Mouse (Mus musculus) heart, embryonic 13.5 days (tissue): ENCODE results near the gene Itprid2. TPM values are rescaled to one million over a fixed set of nuclear protein-coding genes. Genes with fewer than 3 reads are reported as not detected.
A peak's percentile ranks its signal among the peaks of the same experiment; 100 is the strongest.

ENCODE experiments used
- ATAC-seq: fragments of 200-750 bp; cut with Nextera tagmentation; 2 replicates; pipeline ENCODE4 v1.8.0; 2017; ENCODE audit warnings: moderate TSS enrichment; ENCODE audit not compliant: insufficient number of reproducible peaks, low FRiP score, low TSS enrichment; ENCODE audit errors: extremely low read depth
- H3K27ac ChIP-seq: fragments of 300-500 bp; sonication (generic); replicated peaks from 2 replicates; pipeline ENCODE4 v1.5.1; 2015; ENCODE audit warnings: moderate library complexity, mild to moderate bottlenecking, inconsistent platforms
- H3K27me3 ChIP-seq: fragments of 300-500 bp; sonication (generic); replicated peaks from 2 replicates; pipeline ENCODE4 v1.6.1; 2015; ENCODE audit warnings: mild to moderate bottlenecking, inconsistent platforms
- H3K36me3 ChIP-seq: fragments of 300-500 bp; sonication (generic); 2 replicates; pipeline ENCODE4 v1.6.1; 2015; ENCODE audit warnings: mild to moderate bottlenecking, inconsistent platforms
- H3K4me1 ChIP-seq: fragments of 300-500 bp; sonication (generic); 2 replicates; pipeline ENCODE4 v1.6.1; 2015; ENCODE audit warnings: inconsistent platforms
- H3K4me2 ChIP-seq: fragments of 300-500 bp; sonication (generic); 2 replicates; pipeline ENCODE4 v1.6.1; 2015; ENCODE audit warnings: inconsistent platforms, mild to moderate bottlenecking, moderate library complexity
- H3K4me3 ChIP-seq: fragments of 300-500 bp; sonication (generic); 2 replicates; pipeline ENCODE4 v1.5.1; 2015; ENCODE audit warnings: moderate library complexity, mild to moderate bottlenecking, inconsistent platforms
- H3K9ac ChIP-seq: fragments of 300-500 bp; sonication (generic); 2 replicates; pipeline ENCODE4 v1.6.1; 2015; ENCODE audit warnings: inconsistent platforms, mild to moderate bottlenecking, moderate library complexity
- H3K9me3 ChIP-seq: fragments of 300-500 bp; sonication (generic); 2 replicates; pipeline ENCODE4 v1.6.1; 2016; ENCODE audit warnings: inconsistent platforms
- WGBS: fragments of 180-500 bp; shearing (Covaris S2); methylation state at CpG from one replicate; pipeline ENCODE4 v1.1.7; 2015; ENCODE audit warnings: mixed read lengths; 5-methylcytosine and 5-hydroxymethylcytosine counted together
- polyA plus RNA-seq: library from polyadenylated mRNA; unstranded; fragments of >200 nt; fragmentation: Nextera tagmentation; extraction: Ambion mirVana; gene quantifications from 2 replicates; pipeline ENCODE4 v1.2.1, GENCODE M21; 2015

The Itprid2 gene
- polyA plus RNA-seq, 1 experiment from 2014 or later: 6.4 TPM

DNA sequence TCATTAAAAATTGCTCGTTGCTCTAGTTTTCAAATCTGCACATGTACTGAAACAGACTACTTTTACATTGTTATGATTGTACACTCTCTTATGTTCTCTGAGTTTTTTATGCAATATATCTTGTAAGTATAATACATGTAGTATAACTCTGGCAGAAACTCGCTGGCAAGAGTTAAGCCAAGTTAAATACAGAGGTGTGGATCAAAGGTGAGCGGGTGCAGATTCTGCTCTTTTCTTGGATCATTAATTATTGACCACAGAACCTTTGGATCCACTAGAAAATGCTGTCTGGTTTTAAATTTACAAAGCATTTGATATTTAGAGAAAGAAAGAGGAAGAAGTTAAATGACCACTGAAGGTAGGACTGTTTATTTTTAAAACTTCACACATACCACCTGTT, 16.5 kb downstream of the Itprid2 start:
- Histone ChIP-seq H3K4me3 (no peak overlapping the region), H3K9me3 (no peaks in the 10 kb centered on the region), H3K4me2 (no peak overlapping the region), H3K27ac (no peak overlapping the region), H3K4me1 (peaks cover 7% of the 10 kb centered on the region), H3K27me3 (no peaks in the 10 kb centered on the region), H3K36me3 (peaks cover 54% of the 10 kb centered on the region), H3K9ac (no peak overlapping the region)
- WGBS: 82% methylated on average over 3 of the region's 3 CpGs
- ATAC-seq: no peak

DNA sequence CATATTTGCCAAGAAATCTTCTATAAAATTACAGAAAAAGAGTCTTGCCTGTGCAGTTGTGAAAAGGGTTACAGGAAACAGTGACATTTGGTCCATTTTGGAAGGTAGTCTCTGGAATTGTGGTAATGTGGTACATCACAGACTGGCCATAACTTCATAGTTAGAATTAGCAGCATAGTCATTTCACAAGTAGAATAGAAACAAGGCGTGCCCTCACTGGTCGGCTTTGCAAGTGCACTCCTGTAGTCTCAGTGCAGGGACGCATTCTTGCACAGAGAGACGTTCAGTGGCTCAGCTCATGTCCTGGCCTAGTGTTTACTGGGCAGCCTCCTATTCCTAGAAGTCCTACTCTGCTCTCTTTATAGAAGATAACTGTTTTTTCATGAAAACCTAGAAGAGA, 17.4 kb downstream of the Itprid2 start:
- no peak overlapping the region for H3K4me3 ChIP-seq
- peaks cover 59% of the 10 kb centered on the region for H3K36me3 ChIP-seq
- H3K9me3 ChIP-seq: no peaks in the 10 kb centered on the region
- WGBS: 87% methylated on average over 4 of the region's 4 CpGs
- H3K27me3 ChIP-seq: no peaks in the 10 kb centered on the region
- no peaks in the 10 kb centered on the region for H3K4me1 ChIP-seq
- H3K9ac ChIP-seq: no peak overlapping the region
- ATAC-seq: no peak
- H3K27ac ChIP-seq: no peak overlapping the region
- no peak overlapping the region for H3K4me2 ChIP-seq

DNA sequence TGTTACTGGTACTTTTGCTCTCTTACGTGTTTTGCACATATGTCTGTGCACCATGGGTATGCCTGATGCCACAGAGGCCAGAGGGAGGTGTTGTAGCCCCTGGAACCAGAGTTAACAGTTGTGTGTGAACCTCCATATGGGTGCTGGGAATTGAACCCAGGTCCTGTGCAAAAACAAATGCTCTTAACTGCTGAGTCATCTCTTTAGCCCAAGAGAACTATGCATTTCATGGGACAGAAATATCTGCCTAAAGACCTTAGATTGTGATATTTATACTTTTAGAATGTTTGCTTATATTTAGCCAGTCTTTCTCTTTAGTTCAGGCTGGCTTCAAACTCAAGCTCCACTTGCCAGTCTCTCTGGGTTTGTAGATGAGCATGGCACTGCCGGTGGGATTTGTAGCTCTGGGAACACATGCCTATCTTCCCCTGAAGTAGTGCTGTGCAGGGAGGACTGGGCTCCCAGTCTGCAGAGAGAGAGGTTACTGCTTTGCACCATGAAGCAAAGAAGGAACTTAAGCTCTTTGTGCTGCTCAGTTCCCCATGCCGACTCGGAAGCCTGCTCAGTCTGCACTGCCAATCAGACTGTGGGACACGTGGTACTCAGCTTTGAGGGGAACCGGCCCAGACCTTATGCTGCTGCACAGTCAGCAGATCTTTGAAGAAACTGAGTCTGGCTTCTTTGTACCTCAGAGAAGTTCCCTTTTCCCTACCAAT, 18.1 kb downstream of the Itprid2 start:
- H3K4me2 ChIP-seq: no peak overlapping the region
- 76% methylated on average over 6 of the region's 6 CpGs for WGBS
- no peaks in the 10 kb centered on the region for H3K27me3 ChIP-seq
- no peak for ATAC-seq
- no peak overlapping the region for H3K27ac ChIP-seq
- H3K9ac ChIP-seq: no peak overlapping the region
- peaks cover 66% of the 10 kb centered on the region for H3K36me3 ChIP-seq
- H3K4me1 ChIP-seq: no peaks in the 10 kb centered on the region
- H3K4me3 ChIP-seq: no peak overlapping the region
- no peaks in the 10 kb centered on the region for H3K9me3 ChIP-seq

DNA sequence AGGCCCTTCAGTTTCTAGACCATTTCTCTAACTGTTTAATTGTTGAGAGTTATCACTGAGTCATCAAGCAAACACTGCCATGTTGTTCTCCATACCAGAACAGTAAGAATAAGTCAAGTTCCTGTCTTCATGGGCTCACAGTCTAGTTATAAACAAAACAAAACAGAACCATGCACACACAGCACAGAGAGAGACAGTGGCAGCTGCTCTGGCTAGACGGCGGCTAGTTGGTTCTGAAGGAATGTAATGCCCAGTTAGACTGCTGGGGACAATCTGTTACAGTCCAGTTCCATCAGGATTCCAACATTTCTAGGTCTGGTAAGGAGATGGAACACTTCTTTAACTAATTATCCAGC, 18.6 kb downstream of the Itprid2 start:
- Histone ChIP-seq H3K9me3 (no peaks in the 10 kb centered on the region), H3K36me3 (peaks cover 67% of the 10 kb centered on the region), H3K4me2 (no peak overlapping the region), H3K4me3 (no peak overlapping the region), H3K4me1 (no peaks in the 10 kb centered on the region), H3K9ac (no peak overlapping the region), H3K27me3 (no peaks in the 10 kb centered on the region), H3K27ac (no peak overlapping the region)
- ATAC-seq: no peak
- WGBS: 68% methylated on average over 2 of the region's 2 CpGs

DNA sequence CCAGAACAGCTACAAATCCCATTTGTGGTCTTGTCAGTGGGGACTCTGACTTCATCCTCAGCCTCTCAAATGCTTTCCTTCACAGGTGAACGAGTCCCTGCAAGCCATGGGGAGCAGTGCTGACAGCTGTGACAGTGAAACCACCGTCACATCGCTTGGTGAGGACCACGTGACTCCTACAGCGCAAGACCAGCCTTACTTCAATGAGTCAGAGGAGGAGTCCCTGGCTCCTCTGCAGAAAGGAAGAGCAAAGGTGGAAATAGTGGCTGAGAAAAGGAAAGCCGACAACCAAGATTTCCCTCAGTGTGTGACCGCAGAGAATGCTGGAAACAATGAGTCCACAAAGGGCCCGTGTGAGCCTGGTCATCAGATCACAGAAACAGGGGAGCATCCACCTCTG, 21.9 kb downstream of the Itprid2 start:
- Histone ChIP-seq H3K9ac (no peak overlapping the region), H3K4me2 (no peak overlapping the region), H3K36me3 (peaks cover 87% of the 10 kb centered on the region), H3K27ac (no peak overlapping the region), H3K4me1 (no peaks in the 10 kb centered on the region), H3K4me3 (no peak overlapping the region), H3K9me3 (no peaks in the 10 kb centered on the region), H3K27me3 (no peaks in the 10 kb centered on the region)
- WGBS: 75% methylated on average over 8 of the region's 8 CpGs
- ATAC-seq: no peak

DNA sequence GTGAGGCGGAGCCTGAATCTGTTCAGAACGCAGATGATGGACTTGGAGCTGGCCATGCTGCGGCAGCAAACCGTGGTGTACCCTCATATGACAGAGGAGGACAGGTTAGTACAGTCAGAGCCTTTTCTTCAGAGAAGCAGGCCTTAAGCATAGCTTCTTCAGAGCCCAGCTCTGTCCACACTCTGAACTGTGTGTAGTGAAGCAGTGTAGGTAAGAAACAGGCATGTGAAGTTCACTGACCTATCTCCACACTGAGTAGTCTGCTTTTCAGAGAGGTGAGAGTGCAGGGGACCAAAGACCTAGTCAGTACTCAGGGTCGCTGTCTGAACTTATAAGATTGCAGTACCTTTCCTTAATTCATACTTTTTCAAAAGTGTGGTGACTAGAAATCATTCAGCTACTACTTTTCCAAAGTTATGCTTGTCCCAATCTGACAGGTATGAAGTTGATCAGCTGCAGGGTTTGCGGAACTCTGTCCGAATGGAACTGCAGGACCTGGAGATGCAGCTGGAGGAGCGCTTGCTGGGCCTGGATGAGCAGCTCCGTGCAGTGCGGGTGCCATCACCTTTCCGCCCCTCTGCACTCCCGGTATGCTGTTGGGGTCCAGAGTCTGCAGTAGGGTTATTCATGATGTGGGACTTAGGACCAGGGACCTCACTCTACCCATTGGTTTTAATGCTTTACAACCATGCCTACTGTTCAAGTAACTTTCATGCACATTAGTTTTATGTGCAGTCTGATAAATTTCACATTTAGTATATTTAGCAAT, 25.4 kb downstream of the Itprid2 start:
- H3K36me3 ChIP-seq: peaks cover 90% of the 10 kb centered on the region
- H3K27me3 ChIP-seq: no peaks in the 10 kb centered on the region
- H3K4me2 ChIP-seq: no peak overlapping the region
- H3K9me3 ChIP-seq: no peaks in the 10 kb centered on the region
- no peak for ATAC-seq
- peaks cover 6% of the 10 kb centered on the region; the same call in 1 of the 2 replicates for H3K4me1 ChIP-seq
- H3K9ac ChIP-seq: no peak overlapping the region
- WGBS: 84% methylated on average over 12 of the region's 12 CpGs
- no peak overlapping the region for H3K4me3 ChIP-seq
- H3K27ac ChIP-seq: no peak overlapping the region

DNA sequence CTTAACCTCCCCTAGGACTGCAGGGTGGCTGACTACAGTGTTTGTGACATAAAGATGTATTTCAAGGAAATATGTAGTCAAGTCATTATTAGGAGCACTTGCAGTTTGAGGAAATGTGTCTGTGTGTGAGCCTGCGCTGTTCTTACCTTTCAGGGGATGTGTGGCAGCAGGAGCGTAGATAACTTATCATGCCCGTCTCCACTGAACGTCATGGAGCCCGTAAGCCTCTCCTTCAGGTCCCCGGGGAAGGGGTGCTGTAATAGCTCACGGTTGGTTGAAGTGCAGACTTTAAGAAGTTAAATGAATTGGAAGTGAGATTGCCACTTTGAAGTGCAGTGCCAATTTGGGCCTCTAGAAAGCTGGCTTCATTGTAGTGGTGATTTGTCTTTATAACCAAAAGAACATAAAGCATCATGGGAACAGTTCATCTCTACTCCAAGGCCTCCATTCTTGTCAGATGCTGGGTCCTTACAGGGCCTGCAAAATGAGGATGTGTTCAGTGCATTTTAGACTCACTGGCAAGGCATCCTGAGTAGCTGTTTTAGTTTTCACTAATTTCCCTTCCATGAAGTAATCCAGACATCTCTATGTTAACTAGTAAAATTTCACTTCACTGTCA, 26.4 kb downstream of the Itprid2 start:
- Histone ChIP-seq H3K27me3 (no peaks in the 10 kb centered on the region), H3K4me1 (peaks cover 6% of the 10 kb centered on the region; the same call in 1 of the 2 replicates), H3K9me3 (no peaks in the 10 kb centered on the region), H3K27ac (no peak overlapping the region), H3K4me3 (no peak overlapping the region), H3K4me2 (no peak overlapping the region), H3K9ac (no peak overlapping the region), H3K36me3 (peaks cover 90% of the 10 kb centered on the region)
- 45% methylated on average over 7 of the region's 7 CpGs for WGBS
- ATAC-seq: no peak

DNA sequence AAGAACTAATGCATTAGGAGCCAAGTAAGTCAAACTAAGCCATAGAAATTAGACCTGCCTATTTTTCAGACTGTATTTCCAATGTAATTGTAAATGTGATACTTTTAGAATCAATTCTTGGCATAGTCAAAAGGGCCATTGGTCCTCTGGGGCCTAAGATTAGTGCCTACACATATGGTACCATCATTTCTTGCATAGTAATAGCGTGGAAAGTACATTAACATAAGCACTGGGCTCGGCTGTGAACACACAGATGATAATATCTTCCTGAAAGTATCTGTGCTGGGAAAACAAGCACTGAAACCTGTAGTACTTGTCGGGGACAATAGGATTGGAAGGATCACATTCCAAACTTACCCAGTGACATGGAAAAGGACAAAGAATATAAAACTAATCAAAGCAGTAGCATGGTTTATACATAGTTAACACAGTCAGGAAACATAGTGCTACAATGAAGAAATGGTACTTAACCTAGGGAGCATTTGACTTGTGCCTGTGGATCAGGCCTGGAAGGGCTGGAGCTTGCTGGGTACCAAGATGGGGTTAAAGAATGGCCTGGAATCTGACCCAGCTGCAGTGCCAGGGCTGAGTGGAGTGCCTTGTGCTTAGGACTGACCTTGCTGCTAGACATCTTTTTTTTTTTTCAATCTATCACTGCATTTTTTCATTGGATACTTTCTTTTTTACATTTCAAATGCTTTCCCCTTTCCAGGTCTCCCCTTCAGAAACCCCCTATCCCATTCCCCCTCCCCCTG, 29.6 kb downstream of the Itprid2 start:
- no peak for ATAC-seq
- H3K4me3 ChIP-seq: no peak overlapping the region
- H3K9me3 ChIP-seq: no peaks in the 10 kb centered on the region
- 0 out of 2 replicates have a peak overlapping the region, but pooled peaks have one; percentile 28 for H3K27ac ChIP-seq
- H3K4me1 ChIP-seq: peaks cover 6% of the 10 kb centered on the region; the same call in 1 of the 2 replicates
- no peak overlapping the region for H3K9ac ChIP-seq
- H3K4me2 ChIP-seq: no peak overlapping the region
- 74% methylated on average over 3 of the region's 3 CpGs for WGBS
- H3K36me3 ChIP-seq: peaks cover 82% of the 10 kb centered on the region
- H3K27me3 ChIP-seq: no peaks in the 10 kb centered on the region

DNA sequence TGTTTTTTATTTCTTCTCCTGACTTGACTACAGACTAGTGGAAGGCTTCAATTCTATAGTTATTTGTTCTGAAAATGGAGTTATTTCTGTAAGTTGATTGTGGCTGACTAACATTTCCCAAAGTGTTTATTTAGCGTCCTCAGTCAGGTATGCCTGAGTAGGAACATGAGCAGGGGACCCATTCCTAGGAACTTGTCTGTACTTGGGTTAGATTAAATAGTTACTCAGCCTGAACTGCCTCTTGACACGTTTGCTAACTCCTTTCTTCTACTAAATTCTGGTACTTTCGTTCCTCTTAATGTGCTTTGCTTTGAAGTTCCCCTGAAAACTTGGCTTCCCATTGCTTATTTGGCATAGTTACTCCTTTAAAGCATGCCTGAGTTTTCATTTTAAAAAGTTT, 30.3 kb downstream of the Itprid2 start:
- no peaks in the 10 kb centered on the region for H3K27me3 ChIP-seq
- H3K9me3 ChIP-seq: no peaks in the 10 kb centered on the region
- H3K4me2 ChIP-seq: no peak overlapping the region
- no peak overlapping the region for H3K9ac ChIP-seq
- H3K27ac ChIP-seq: no peak overlapping the region
- no peak for ATAC-seq
- peaks cover 6% of the 10 kb centered on the region; the same call in 1 of the 2 replicates for H3K4me1 ChIP-seq
- H3K4me3 ChIP-seq: no peak overlapping the region
- 74% methylated on average over 3 of the region's 3 CpGs for WGBS
- peaks cover 81% of the 10 kb centered on the region for H3K36me3 ChIP-seq

DNA sequence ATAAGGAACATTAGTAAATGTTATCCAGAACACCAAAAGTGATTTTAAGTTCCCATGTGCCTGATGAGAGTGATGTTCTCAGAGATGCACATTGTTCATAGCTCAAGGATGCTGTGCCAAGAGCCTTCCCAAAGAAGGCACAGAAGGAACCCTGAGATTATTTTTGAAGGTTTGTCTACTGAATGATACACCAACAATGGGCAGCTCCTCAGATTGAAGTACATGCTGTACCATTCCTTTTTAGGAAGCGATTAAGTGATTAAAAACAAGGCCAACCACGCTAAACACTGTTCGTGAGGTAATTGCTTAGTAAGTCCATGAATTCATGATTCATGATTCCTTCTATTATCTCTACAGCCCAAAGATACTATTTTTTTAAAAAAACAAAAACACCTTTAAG, 40.1 kb downstream of the Itprid2 start:
- no peak overlapping the region for H3K27ac ChIP-seq
- 88% methylated on average over 3 of the region's 3 CpGs for WGBS

DNA sequence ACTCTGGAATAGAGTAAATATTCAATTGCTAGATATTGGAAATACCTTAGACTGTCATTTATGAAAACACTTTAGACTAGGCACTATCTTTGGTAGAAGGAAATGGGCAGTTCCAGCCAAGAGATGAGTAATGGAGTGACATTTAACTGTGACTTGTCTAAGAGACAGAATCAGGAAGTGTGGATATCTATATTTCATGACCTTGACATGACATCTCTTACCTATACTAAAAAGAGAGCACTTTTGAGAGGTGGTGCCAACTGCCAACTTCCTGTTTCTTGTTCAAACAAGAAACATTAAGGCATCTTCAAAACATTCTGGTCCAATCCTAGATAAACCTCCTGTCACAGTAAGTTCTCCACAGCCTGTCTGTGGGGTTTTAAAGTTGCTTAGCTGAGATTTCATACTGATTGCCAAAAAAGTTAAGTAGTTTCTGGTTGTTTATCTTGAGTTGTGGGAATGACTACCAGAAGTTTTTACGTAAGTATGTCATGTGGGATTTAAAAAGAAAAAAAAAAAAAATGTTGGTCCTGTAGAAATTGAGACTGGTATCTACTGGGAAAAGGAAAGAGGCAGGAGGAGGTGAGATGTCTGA, 42.6 kb downstream of the Itprid2 start:
- no peak overlapping the region for H3K4me2 ChIP-seq
- no peak overlapping the region for H3K4me3 ChIP-seq
- no peaks in the 10 kb centered on the region for H3K9me3 ChIP-seq
- H3K9ac ChIP-seq: no peak overlapping the region
- H3K27ac ChIP-seq: no peak overlapping the region
- 59% methylated on average over 1 of the region's 1 CpGs for WGBS
- H3K36me3 ChIP-seq: peaks cover 29% of the 10 kb centered on the region
- no peaks in the 10 kb centered on the region for H3K27me3 ChIP-seq
- peaks cover 7% of the 10 kb centered on the region for H3K4me1 ChIP-seq
- ATAC-seq: no peak

More for the DNA sequence above, 40.1 kb downstream of the Itprid2 start:
- Histone ChIP-seq H3K36me3 (peaks cover 43% of the 10 kb centered on the region), H3K27me3 (no peaks in the 10 kb centered on the region), H3K4me2 (no peak overlapping the region), H3K9ac (no peak overlapping the region), H3K4me3 (no peak overlapping the region), H3K9me3 (no peaks in the 10 kb centered on the region), H3K4me1 (peaks cover 3% of the 10 kb centered on the region; the same call in 1 of the 2 replicates)
- ATAC-seq: no peak
